Mouse (Mus musculus): ENCODE measurements around the gene Mrps10. TPM values are rescaled to one million over a fixed set of nuclear protein-coding genes. Genes with fewer than 3 reads are reported as not detected.

The Mrps10 gene
- total RNA-seq, 1 experiment from 2014 or later: 45.8 TPM

Other genes with a start within 250 kb of the Mrps10 start
- 0.79 and 1.0 TPM in 2 replicates for gene Guca1b, start 16.5 kb downstream of the Mrps10 start, total RNA-seq (2021)
- gene Guca1a, start 31.7 kb downstream of the Mrps10 start, total RNA-seq (2021): 1.1 TPM in 2 replicates
- gene AI661453, start 67.7 kb downstream of the Mrps10 start, total RNA-seq (2021): 1.4 and 1.7 TPM in 2 replicates
- 0.82 TPM in 1 of 2 replicates, not detected in the other for gene 1700001C19Rik, start 68.5 kb downstream of the Mrps10 start, total RNA-seq (2021)
- 22.9 and 23.9 TPM in 2 replicates for gene Taf8, start 133.4 kb downstream of the Mrps10 start, total RNA-seq (2021)
- gene Ccnd3, start 136.2 kb downstream of the Mrps10 start, total RNA-seq (2021): 228 and 248 TPM in 2 replicates
- gene Bysl, start 242.6 kb downstream of the Mrps10 start, total RNA-seq (2021): 19.7 and 21.6 TPM in 2 replicates
- gene Med20, start 242.7 kb downstream of the Mrps10 start, total RNA-seq (2021): 39.3 and 39.8 TPM in 2 replicates
- 3.0 and 3.3 TPM in 2 replicates for gene Gm20517, start 242.7 kb downstream of the Mrps10 start, total RNA-seq (2021)

All from adrenal gland, postnatal 14 days (tissue).